ENCODE assay signal across 8 mouse cellular contexts in genomic region chr1:37512109-37512640, GRCm38 (mm10). TPM values are rescaled to one million over a fixed set of nuclear protein-coding genes. Genes with fewer than 3 reads are reported as not detected.
A peak's percentile ranks its signal among the peaks of the same experiment; 100 is the strongest.
DNase-seq lines count a peak whose midpoint lies in the region; ATAC-seq and TF ChIP-seq lines count a peak whose summit lies in the region.

No protein-coding gene starts in this region.

- peak; percentile 61 for ATAC-seq in forebrain, embryonic 16.5 days
- ATAC-seq in hindbrain, embryonic 15.5 days (ENCODE audit: low FRiP score, low read depth) = peak; percentile 63
- ATAC-seq in lung, embryonic 16.5 days (ENCODE audit: low read depth) = peak; percentile 83

- no peak overlapping the region for H3K4me3 ChIP-seq in lung, adult 2 months (replicated peaks; ENCODE audit: extremely low read depth, low read depth, low read length)
- no peak overlapping the region for H3K4me3 ChIP-seq in forebrain, embryonic 16.5 days (replicated peaks; ENCODE audit: low read length)
- no peak overlapping the region for H3K4me3 ChIP-seq in hindbrain, embryonic 15.5 days
- H3K4me3 ChIP-seq in lung, embryonic 16.5 days (ENCODE audit: low read length) = no peak overlapping the region

- no peak for TF ChIP-seq POLR2A in lung, adult 2 months (IDR thresholded peaks at IDR 0.05; ENCODE audit: borderline replicate concordance, extremely low read depth, low read depth, low read length)

- H3K4me1 ChIP-seq in lung, adult 2 months (ENCODE audit: control insufficient read depth, insufficient read depth, low read length) = peaks cover 2% of the 10 kb centered on the region; the same call in 1 of the 2 replicates
- peaks cover 15% of the 10 kb centered on the region for H3K4me1 ChIP-seq in forebrain, embryonic 16.5 days (replicated peaks; ENCODE audit: control insufficient read depth, insufficient read depth, low read length)
- H3K4me1 ChIP-seq in hindbrain, embryonic 15.5 days (replicated peaks) = peaks cover 27% of the 10 kb centered on the region
- peaks cover 21% of the 10 kb centered on the region for H3K4me1 ChIP-seq in lung, embryonic 16.5 days (replicated peaks; ENCODE audit: control insufficient read depth, insufficient read depth, low read length)

- peak; percentile 28 to 55 for DNase-seq in lung, adult 18-20 months
- DNase-seq in lung, adult 2 months = no peak
- no peak for DNase-seq in right cerebral cortex, adult 18-20 months
- DNase-seq in urinary bladder, adult 2 months (ENCODE audit: low spot score) = no peak
- DNase-seq in right cerebral cortex, postnatal 4 days = no peak

- no peaks in the 10 kb centered on the region; the same call in 1 of the 2 replicates for H3K9me3 ChIP-seq in forebrain, embryonic 16.5 days (ENCODE audit: control insufficient read depth, low read length)
- no peaks in the 10 kb centered on the region for H3K9me3 ChIP-seq in hindbrain, embryonic 15.5 days
- no peaks in the 10 kb centered on the region for H3K9me3 ChIP-seq in lung, embryonic 16.5 days (ENCODE audit: control insufficient read depth, low read length)

- H3K36me3 ChIP-seq in forebrain, embryonic 16.5 days (ENCODE audit: control insufficient read depth, insufficient read depth) = no peaks in the 10 kb centered on the region
- no peaks in the 10 kb centered on the region for H3K36me3 ChIP-seq in hindbrain, embryonic 15.5 days
- H3K36me3 ChIP-seq in lung, embryonic 16.5 days (ENCODE audit: control insufficient read depth, insufficient read depth, low read length) = no peaks in the 10 kb centered on the region

- 27% methylated on average over 5 of the region's 5 CpGs for WGBS in lung, adult 2 months
- WGBS in forebrain, embryonic 16.5 days = 11% methylated on average over 5 of the region's 5 CpGs
- 23% methylated on average over 5 of the region's 5 CpGs for WGBS in hindbrain, embryonic 15.5 days
- WGBS in lung, embryonic 16.5 days = 21% methylated on average over 5 of the region's 5 CpGs

- TF ChIP-seq CTCF in lung, adult 2 months (IDR thresholded peaks at IDR 0.05; ENCODE audit: insufficient read depth, low read length) = no peak

- H3K4me2 ChIP-seq in forebrain, embryonic 16.5 days (ENCODE audit: low read length) = no peak overlapping the region
- no peak overlapping the region for H3K4me2 ChIP-seq in hindbrain, embryonic 15.5 days
- H3K4me2 ChIP-seq in lung, embryonic 16.5 days (ENCODE audit: low read depth, low read length) = no peak overlapping the region

- H3K9ac ChIP-seq in forebrain, embryonic 16.5 days (replicated peaks; ENCODE audit: low read depth, low read length) = no peak overlapping the region
- H3K9ac ChIP-seq in hindbrain, embryonic 15.5 days = no peak overlapping the region
- H3K9ac ChIP-seq in lung, embryonic 16.5 days (ENCODE audit: low read length) = no peak overlapping the region

- H3K27me3 ChIP-seq in forebrain, embryonic 16.5 days (replicated peaks; ENCODE audit: control insufficient read depth, insufficient read depth, low read length) = no peaks in the 10 kb centered on the region; the same call in 1 of the 2 replicates
- no peaks in the 10 kb centered on the region for H3K27me3 ChIP-seq in hindbrain, embryonic 15.5 days
- no peaks in the 10 kb centered on the region for H3K27me3 ChIP-seq in lung, embryonic 16.5 days (ENCODE audit: control insufficient read depth, insufficient read depth, low read depth, low read length)

- no peak overlapping the region for H3K27ac ChIP-seq in forebrain, embryonic 16.5 days (ENCODE audit: low read length)
- peak overlapping the region; percentile 68 for H3K27ac ChIP-seq in hindbrain, embryonic 15.5 days (replicated peaks)
- H3K27ac ChIP-seq in lung, embryonic 16.5 days (ENCODE audit: low read length) = peak overlapping the region; percentile 80

RNA-seq across cellular contexts. Expression of gene Mgat4a, which starts 28.6 kb away (rescaled TPM):
- 3.0 and 4.2 TPM in 2 replicates for polyA plus RNA-seq in lung, adult 2 months (2012; rRNA removed)
- polyA plus RNA-seq in forebrain, embryonic 16.5 days (2015; fragmentation: Nextera tagmentation; extraction: Ambion mirVana) = 5.8 and 9.3 TPM in 2 replicates
- 9.3 and 12.6 TPM in 2 replicates for polyA plus RNA-seq in hindbrain, embryonic 15.5 days (2015; fragmentation: Nextera tagmentation; extraction: Ambion mirVana)
- 6.5 and 7.1 TPM in 2 replicates for polyA plus RNA-seq in lung, embryonic 16.5 days (2015; fragmentation: Nextera tagmentation; extraction: Ambion mirVana)
- polyA plus RNA-seq in urinary bladder, adult 2 months (2012; rRNA removed) = 33.1 and 33.4 TPM in 2 replicates

Comparison
In these comparisons a context has a peak if more than half of its experiments do, and no peak if none do; other contexts are left out.
1. DNase-seq: peak in lung, adult 18-20 months (2 of 2); none in lung, adult 2 months (single experiment), right cerebral cortex, adult 18-20 months (single experiment), urinary bladder, adult 2 months (single experiment) and right cerebral cortex, postnatal 4 days (single experiment).
2. Peak in every context shown above with its lines, with median percentiles within 50 percentile points of each other: ATAC-seq.